Mouse (Mus musculus): ENCODE measurements around the gene Dnm3.

DNA sequence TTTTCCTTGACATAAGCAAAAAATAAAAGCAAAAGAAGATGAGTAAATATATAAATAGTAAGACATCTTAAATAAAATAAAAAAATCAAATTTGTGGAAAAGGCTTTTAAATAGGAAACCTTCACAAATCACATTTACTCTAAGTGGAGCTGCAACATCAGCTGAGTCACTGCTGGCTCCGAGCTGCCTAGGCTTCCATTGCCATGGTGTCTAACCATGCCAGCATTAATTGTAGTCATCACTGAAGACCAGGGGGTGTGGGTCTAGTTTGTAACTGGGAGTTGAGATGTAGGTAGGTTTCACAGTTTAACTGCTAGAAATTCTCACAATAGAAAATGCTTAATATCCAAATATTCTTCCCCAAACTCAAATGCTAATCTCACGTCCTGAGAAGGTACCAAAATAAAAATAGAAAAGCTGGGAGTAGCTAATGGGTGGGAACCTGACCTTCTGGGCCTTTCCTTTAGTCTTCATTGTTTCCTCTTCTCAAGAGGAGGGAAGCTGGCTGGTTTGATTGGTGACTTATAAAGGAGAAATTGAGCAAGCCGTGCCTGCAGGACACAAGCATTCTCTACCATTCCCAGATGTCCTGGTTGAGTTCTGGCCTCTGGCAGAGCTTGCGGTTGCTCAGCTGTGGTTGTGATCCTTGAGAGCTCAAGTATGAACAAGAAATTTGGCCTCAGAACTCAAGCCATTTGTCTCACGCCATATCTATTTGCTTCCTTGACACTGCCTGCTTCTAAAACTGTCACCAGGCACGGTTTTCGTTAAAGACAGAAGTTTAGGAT is 377.6 kb downstream of the Dnm3 start:
- TF ChIP-seq CTCF (IDR thresholded peaks at IDR 0.05; ENCODE audit: borderline replicate concordance, extremely low read depth, insufficient read depth, insufficient read length) (no peak), POLR2A (IDR thresholded peaks at IDR 0.05; ENCODE audit: borderline replicate concordance, extremely low read depth, insufficient read depth, insufficient read length, poor library complexity, severe bottlenecking) (no peak)
